ENCODE assay signal across 9 mouse cellular contexts in genomic region chr3:88756276-88756675, GRCm38 (mm10). TPM values are rescaled to one million over a fixed set of nuclear protein-coding genes. Genes with fewer than 3 reads are reported as not detected.
DNase-seq lines count a peak whose midpoint lies in the region; ATAC-seq lines count a peak whose summit lies in the region.
"Had no signal": no experiment of that assay in that cellular context is flagged by ENCODE, and none has a peak within 500 bp of the region (broad histone marks: within the 10 kb centered on the region; RNA-seq: fewer than 3 reads in every experiment).

No protein-coding gene starts in this region.

- peaks cover 29% of the 10 kb centered on the region for H3K4me1 ChIP-seq in midbrain, embryonic 11.5 days (ENCODE audit: control insufficient read depth, insufficient read depth, low read length)

- H3K27me3 ChIP-seq in midbrain, embryonic 11.5 days (ENCODE audit: control insufficient read depth, insufficient read depth, low read length): no peaks in the 10 kb centered on the region

- no peak overlapping the region for H3K4me2 ChIP-seq in midbrain, embryonic 11.5 days

- 0 out of 2 replicates have a peak overlapping the region, but pooled peaks have one; percentile 1 for H3K27ac ChIP-seq in midbrain, embryonic 11.5 days (ENCODE audit: low read depth, low read length)
- H3K27ac ChIP-seq: heart, adult 2 months had no signal

- no peak overlapping the region for H3K4me3 ChIP-seq in midbrain, embryonic 11.5 days (ENCODE audit: low read depth, low read length)
- H3K4me3 ChIP-seq: heart, adult 2 months had no signal

- no peaks in the 10 kb centered on the region for H3K9me3 ChIP-seq in midbrain, embryonic 11.5 days (ENCODE audit: control insufficient read depth, low read length)

- H3K9ac ChIP-seq in midbrain, embryonic 11.5 days (ENCODE audit: low read length): 0 out of 2 replicates have a peak overlapping the region, but pooled peaks have one; percentile 12

- intact Hi-C loops in left cerebral cortex, postnatal 10 days (cut with DNase I): no loop called here

- H3K36me3 ChIP-seq in midbrain, embryonic 11.5 days (ENCODE audit: control insufficient read depth, insufficient read depth, low read length): peaks cover 20% of the 10 kb centered on the region

- WGBS in midbrain, embryonic 11.5 days: 65% methylated on average over 4 of the region's 4 CpGs

- ATAC-seq in frontal cortex, adult (ENCODE audit: low TSS enrichment): peak; percentile 42
- ATAC-seq in midbrain, embryonic 11.5 days (ENCODE audit: low FRiP score): no peak

- no peak for DNase-seq in frontal cortex, postnatal 14 days (ENCODE audit: low spot score in 2 of 2)
- DNase-seq in testis, postnatal 10 days (ENCODE audit: low spot score): peak; percentile 36
- no peak for DNase-seq in testis, postnatal 14 days (ENCODE audit: low spot score)
- no peak for DNase-seq in midbrain, embryonic 11.5 days (ENCODE audit: low spot score, missing footprints)
- no peak for DNase-seq in urinary bladder, postnatal 14 days (ENCODE audit: low spot score)
- DNase-seq in heart, adult 8-10 months (ENCODE audit: low spot score): no peak
- no peak for DNase-seq in left cerebral cortex, postnatal 10 days (ENCODE audit: extremely low spot score in 1 of 2, low spot score in 2 of 2)
- DNase-seq: heart, adult 2 months had no signal

RNA-seq across cellular contexts. Expression of gene Syt11, which starts 18.7 kb away (rescaled TPM):
- 178 and 180 TPM in 2 replicates for polyA plus RNA-seq in midbrain, embryonic 11.5 days (2014; fragmentation: Nextera tagmentation; extraction: Ambion mirVana)
- 1 to 10 TPM; 6.4 to 9.0 (median 7.7) TPM for total RNA-seq in heart, adult 8-10 months (2022)
- total RNA-seq in left cerebral cortex, postnatal 10 days (2021): 100 to 1,000 TPM; 433 to 447 TPM

RNA-seq across cellular contexts. Expression of gene Rit1, which starts 39.6 kb away (rescaled TPM):
- 43.8 and 48.8 TPM in 2 replicates for polyA plus RNA-seq in midbrain, embryonic 11.5 days (2014; fragmentation: Nextera tagmentation; extraction: Ambion mirVana)
- total RNA-seq in heart, adult 8-10 months (2022): 10 to 100 TPM; 61.8 to 76.1 (median 67.9) TPM
- 10 to 100 TPM; 42.9 to 55.5 TPM for total RNA-seq in left cerebral cortex, postnatal 10 days (2021)

Comparison
In these comparisons a context has a peak if more than half of its experiments do, and no peak if none do; other contexts are left out.
1. RNA of gene Syt11, which starts 18.7 kb away (total RNA-seq): 433 to 447 TPM in left cerebral cortex, postnatal 10 days; 6.4 to 9.0 TPM in heart, adult 8-10 months; every median in the first group is over 10 times any median in the second.